Mouse (Mus musculus) limb, embryonic 13.5 days (tissue): Measurements from ENCODE around the gene Megf9. TPM values are rescaled to one million over a fixed set of nuclear protein-coding genes. Genes with fewer than 3 reads are reported as not detected.
A peak's percentile ranks its signal among the peaks of the same experiment; 100 is the strongest.

Experiments
- ATAC-seq: fragments of 200-750 bp; cut with Nextera tagmentation; 2 replicates; pipeline ENCODE4 v1.8.0; 2017; ENCODE audit warnings: low read depth, moderate number of reproducible peaks, moderate TSS enrichment; ENCODE audit not compliant: low FRiP score
- H3K27ac ChIP-seq: fragments of 300-500 bp; sonication (generic); 2 replicates; pipeline ENCODE4 v1.5.1; 2015; ENCODE audit warnings: inconsistent platforms, mild to moderate bottlenecking, moderate library complexity
- H3K27me3 ChIP-seq: fragments of 300-500 bp; sonication (generic); 2 replicates; pipeline ENCODE4 v1.6.1; 2015; ENCODE audit warnings: mild to moderate bottlenecking, inconsistent platforms
- H3K36me3 ChIP-seq: fragments of 300-500 bp; sonication (generic); 2 replicates; pipeline ENCODE4 v1.6.1; 2015; ENCODE audit warnings: inconsistent platforms, mild to moderate bottlenecking, moderate library complexity
- H3K4me1 ChIP-seq: fragments of 300-500 bp; sonication (generic); 2 replicates; pipeline ENCODE4 v1.6.1; 2015; ENCODE audit warnings: inconsistent platforms
- H3K4me2 ChIP-seq: fragments of 300-500 bp; sonication (generic); replicated peaks from 2 replicates; pipeline ENCODE4 v1.6.1; 2015; ENCODE audit warnings: inconsistent platforms, mild to moderate bottlenecking, moderate library complexity
- H3K4me3 ChIP-seq: fragments of 300-500 bp; sonication (generic); 2 replicates; pipeline ENCODE4 v1.5.1; 2015; ENCODE audit warnings: moderate library complexity, mild to moderate bottlenecking, inconsistent platforms
- H3K9ac ChIP-seq: fragments of 300-500 bp; sonication (generic); 2 replicates; pipeline ENCODE4 v1.6.1; 2015; ENCODE audit warnings: mild to moderate bottlenecking, inconsistent platforms
- H3K9me3 ChIP-seq: fragments of 300-500 bp; sonication (generic); 2 replicates; pipeline ENCODE4 v1.6.1; 2016; ENCODE audit warnings: inconsistent platforms
- WGBS: fragments of 180-500 bp; shearing (Covaris S2); methylation state at CpG from one replicate; pipeline ENCODE4 v1.1.7; 2015; 5-methylcytosine and 5-hydroxymethylcytosine counted together
- polyA plus RNA-seq: library from polyadenylated mRNA; unstranded; fragments of >200 nt; fragmentation: Nextera tagmentation; extraction: Ambion mirVana; gene quantifications from 2 replicates; pipeline ENCODE4 v1.2.1, GENCODE M21; 2015

Megf9 gene
- polyA plus RNA-seq, 1 experiment from 2014 or later = 11.8 TPM

- Histone ChIP-seq H3K36me3 (no peaks in the 10 kb centered on the region), H3K27ac (no peak overlapping the region), H3K4me3 (no peak overlapping the region), H3K27me3 (no peaks in the 10 kb centered on the region), H3K4me1 (no peaks in the 10 kb centered on the region), H3K9ac (no peak overlapping the region), H3K4me2 (no peak overlapping the region), H3K9me3 (no peaks in the 10 kb centered on the region)
- no peak for ATAC-seq
- 78% methylated on average over 2 of the region's 2 CpGs for WGBS
Measured at GRCm38 (mm10) chr4:70471398-70471797, 63.4 kb downstream of the Megf9 start.

GRCm38 (mm10) chr4:70465921-70466689 is 68.7 kb downstream of the Megf9 start:
- H3K4me2 ChIP-seq = no peak overlapping the region
- no peaks in the 10 kb centered on the region for H3K36me3 ChIP-seq
- no peaks in the 10 kb centered on the region for H3K27me3 ChIP-seq
- H3K9ac ChIP-seq = no peak overlapping the region
- WGBS = 90% methylated on average over 1 of the region's 1 CpGs
- no peaks in the 10 kb centered on the region for H3K4me1 ChIP-seq
- H3K27ac ChIP-seq = no peak overlapping the region
- H3K9me3 ChIP-seq = no peaks in the 10 kb centered on the region
- no peak for ATAC-seq
- H3K4me3 ChIP-seq = no peak overlapping the region

DNA sequence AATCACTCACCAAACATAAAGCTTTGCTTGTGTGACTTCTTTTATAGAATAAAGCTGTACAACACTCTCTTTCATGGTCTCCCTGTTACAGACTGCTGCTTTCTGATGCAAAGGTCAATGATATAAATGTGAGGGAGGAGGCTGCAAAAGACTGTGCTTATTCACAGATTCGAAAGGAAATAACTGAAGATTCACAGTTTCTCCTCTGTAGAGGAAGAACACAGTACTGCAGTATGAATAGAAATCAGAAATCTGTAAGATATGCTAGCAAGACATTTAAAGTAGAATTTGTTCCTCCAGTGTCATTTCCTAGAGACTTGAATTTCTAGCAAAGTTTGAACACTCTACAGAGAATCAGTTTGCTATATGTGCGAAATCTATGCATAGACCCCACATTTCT is 71.5 kb downstream of the Megf9 start:
- no peak overlapping the region for H3K4me3 ChIP-seq
- H3K4me1 ChIP-seq = no peaks in the 10 kb centered on the region
- H3K9me3 ChIP-seq = no peaks in the 10 kb centered on the region
- H3K36me3 ChIP-seq = no peaks in the 10 kb centered on the region
- H3K9ac ChIP-seq = no peak overlapping the region
- no peak overlapping the region for H3K27ac ChIP-seq
- ATAC-seq = no peak
- no peak overlapping the region for H3K4me2 ChIP-seq
- H3K27me3 ChIP-seq = no peaks in the 10 kb centered on the region
- 85% methylated on average over 2 of the region's 2 CpGs for WGBS

GRCm38 (mm10) chr4:70461416-70461815 is 73.4 kb downstream of the Megf9 start:
- no peak overlapping the region for H3K9ac ChIP-seq
- H3K9me3 ChIP-seq = no peaks in the 10 kb centered on the region
- no peak overlapping the region for H3K27ac ChIP-seq
- H3K27me3 ChIP-seq = no peaks in the 10 kb centered on the region
- no peaks in the 10 kb centered on the region for H3K4me1 ChIP-seq
- no peak for ATAC-seq
- no peak overlapping the region for H3K4me2 ChIP-seq
- no peaks in the 10 kb centered on the region for H3K36me3 ChIP-seq
- no peak overlapping the region for H3K4me3 ChIP-seq

GRCm38 (mm10) chr4:70452161-70452560 is 82.6 kb downstream of the Megf9 start:
- Histone ChIP-seq H3K4me3 (no peak overlapping the region), H3K36me3 (peaks cover 8% of the 10 kb centered on the region; the same call in 1 of the 2 replicates), H3K27ac (no peak overlapping the region), H3K9me3 (no peaks in the 10 kb centered on the region), H3K27me3 (no peaks in the 10 kb centered on the region), H3K4me2 (no peak overlapping the region), H3K4me1 (no peaks in the 10 kb centered on the region), H3K9ac (no peak overlapping the region)
- ATAC-seq = no peak
- WGBS = 94% methylated on average over 3 of the region's 3 CpGs

DNA sequence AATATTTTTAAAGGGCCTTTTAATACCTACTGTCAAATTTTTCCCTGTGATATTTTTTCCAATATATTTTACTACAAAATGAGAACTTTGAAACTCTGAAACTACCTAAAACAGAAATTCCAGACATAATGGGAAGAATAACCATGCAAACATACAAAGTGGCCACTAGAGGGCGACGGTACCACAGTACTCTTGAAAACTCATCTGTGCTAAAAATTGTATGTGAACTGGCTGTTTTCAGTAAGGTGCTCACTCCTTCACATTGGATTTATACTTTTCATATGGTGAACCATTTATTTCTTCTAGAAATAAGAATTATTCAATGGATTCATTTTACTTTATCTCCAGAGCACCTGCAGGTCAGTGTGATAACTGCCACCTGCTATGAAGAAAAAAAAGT is 83.0 kb downstream of the Megf9 start:
- Histone ChIP-seq H3K36me3 (peaks cover 8% of the 10 kb centered on the region; the same call in 1 of the 2 replicates), H3K4me1 (no peaks in the 10 kb centered on the region), H3K9ac (no peak overlapping the region), H3K9me3 (no peaks in the 10 kb centered on the region), H3K27me3 (no peaks in the 10 kb centered on the region), H3K4me3 (no peak overlapping the region), H3K4me2 (no peak overlapping the region), H3K27ac (no peak overlapping the region)
- WGBS = under 1% methylated on average over 2 of the region's 2 CpGs
- no peak for ATAC-seq

GRCm38 (mm10) chr4:70449668-70450067 is 85.1 kb downstream of the Megf9 start:
- Histone ChIP-seq H3K9me3 (no peaks in the 10 kb centered on the region), H3K27me3 (no peaks in the 10 kb centered on the region), H3K4me1 (no peaks in the 10 kb centered on the region), H3K4me3 (no peak overlapping the region), H3K36me3 (peaks cover under 1% of the 10 kb centered on the region; the same call in 1 of the 2 replicates), H3K27ac (no peak overlapping the region), H3K9ac (no peak overlapping the region), H3K4me2 (no peak overlapping the region)
- ATAC-seq = no peak
- WGBS = 83% methylated on average over 1 of the region's 1 CpGs

- Histone ChIP-seq H3K4me1 (no peaks in the 10 kb centered on the region), H3K27ac (no peak overlapping the region), H3K9me3 (no peaks in the 10 kb centered on the region), H3K36me3 (no peaks in the 10 kb centered on the region), H3K9ac (no peak overlapping the region), H3K27me3 (no peaks in the 10 kb centered on the region), H3K4me3 (no peak overlapping the region), H3K4me2 (no peak overlapping the region)
- 75% methylated on average over 3 of the region's 3 CpGs for WGBS
- ATAC-seq = no peak
Measured at GRCm38 (mm10) chr4:70446774-70447173, 88.0 kb downstream of the Megf9 start.

DNA sequence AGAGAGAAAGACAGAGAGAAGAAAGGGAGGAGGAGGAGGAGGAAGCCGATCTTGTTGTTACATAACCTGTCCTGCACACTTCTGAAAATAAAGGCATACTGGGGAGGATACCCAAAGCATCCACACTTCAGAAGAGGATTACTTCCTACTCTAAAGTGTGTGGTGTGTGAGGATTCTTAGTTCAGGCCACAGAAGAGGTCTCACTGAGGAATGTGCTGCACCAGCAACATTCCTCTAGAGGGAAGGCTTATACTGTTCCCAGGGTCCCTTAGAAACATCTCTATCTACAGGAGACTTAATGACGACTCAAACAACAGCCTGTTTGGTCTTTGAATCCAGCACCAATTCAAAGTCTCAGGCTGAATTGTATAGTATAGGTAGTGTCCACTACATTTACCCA is 114.6 kb downstream of the Megf9 start:
- H3K9me3 ChIP-seq = no peaks in the 10 kb centered on the region
- H3K27me3 ChIP-seq = no peaks in the 10 kb centered on the region
- no peak overlapping the region for H3K4me3 ChIP-seq
- no peak overlapping the region for H3K4me2 ChIP-seq
- no peak overlapping the region for H3K27ac ChIP-seq
- no peak overlapping the region for H3K9ac ChIP-seq
- ATAC-seq = no peak
- no peaks in the 10 kb centered on the region for H3K4me1 ChIP-seq
- WGBS = 73% methylated on average over 2 of the region's 2 CpGs
- H3K36me3 ChIP-seq = no peaks in the 10 kb centered on the region

DNA sequence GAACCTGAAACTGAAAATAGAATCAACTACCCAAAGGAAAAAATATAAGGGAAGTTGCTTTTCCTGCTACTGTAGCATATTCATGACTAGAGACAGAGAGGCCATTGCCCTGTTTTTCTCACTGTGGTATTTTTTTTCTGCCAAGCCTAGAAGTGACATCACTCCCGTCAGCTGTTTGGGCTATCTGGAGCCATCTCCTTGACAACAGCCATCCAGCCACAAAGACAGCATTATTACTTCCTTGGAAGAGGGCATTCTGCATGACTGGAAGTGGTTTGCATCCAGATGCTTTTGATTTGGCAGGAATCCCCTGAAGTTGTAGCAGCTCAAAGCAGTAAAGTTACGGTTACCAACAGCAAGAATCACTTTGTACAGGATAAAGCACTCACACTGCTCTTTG is 122.7 kb downstream of the Megf9 start:
- no peaks in the 10 kb centered on the region for H3K27me3 ChIP-seq
- no peak for ATAC-seq
- H3K27ac ChIP-seq = no peak overlapping the region
- no peaks in the 10 kb centered on the region for H3K9me3 ChIP-seq
- H3K4me2 ChIP-seq = no peak overlapping the region
- H3K9ac ChIP-seq = no peak overlapping the region
- no peak overlapping the region for H3K4me3 ChIP-seq
- peaks cover 37% of the 10 kb centered on the region for H3K4me1 ChIP-seq
- 25% methylated on average over 2 of the region's 2 CpGs for WGBS
- H3K36me3 ChIP-seq = no peaks in the 10 kb centered on the region

DNA sequence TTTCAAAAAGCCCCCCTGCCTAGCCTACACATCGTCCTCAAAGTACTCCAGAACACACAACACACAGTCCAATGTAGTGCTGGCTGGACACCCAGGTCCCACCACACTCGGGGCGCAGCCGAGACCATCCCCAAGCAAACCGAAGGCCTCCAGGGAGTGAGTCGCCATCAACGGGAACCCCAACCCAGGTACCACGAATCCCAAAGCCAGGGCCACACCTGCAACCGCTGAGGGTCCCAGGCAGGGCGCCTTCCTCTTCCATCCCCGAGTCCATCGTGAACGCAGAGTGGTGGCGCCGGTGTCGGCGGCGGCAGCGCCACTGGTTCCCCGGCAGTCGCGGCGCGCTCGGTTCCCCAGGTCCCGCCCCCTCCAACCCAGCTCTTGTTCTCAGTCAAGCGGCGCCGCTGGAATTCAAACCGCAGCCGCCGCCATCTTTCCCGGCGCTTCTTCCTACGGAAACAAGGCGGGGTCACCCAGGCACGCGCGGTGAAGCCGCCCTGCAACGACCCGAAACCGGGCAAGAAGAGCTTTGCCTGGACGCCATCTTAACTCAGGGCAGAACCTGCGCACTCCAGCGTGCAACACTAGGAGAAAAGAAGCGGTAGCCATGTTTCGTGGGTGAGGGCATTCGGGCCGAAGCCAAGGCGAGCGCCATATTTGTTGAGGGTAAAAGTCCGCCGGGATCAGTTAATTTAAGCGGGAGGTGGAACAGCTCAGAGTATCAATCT is 124.6 kb downstream of the Megf9 start, which contains the start of gene Cdk5rap2:
Cdk5rap2 (minus strand) TSS at position 450 of the 728 bp plus-strand sequence.
- Histone ChIP-seq H3K27ac (peak within 1 kb of the TSS; percentile 77), H3K36me3 (peaks cover 2% of the 10 kb centered on the region), H3K4me1 (peaks cover 48% of the 10 kb centered on the region), H3K4me3 (peak within 1 kb of the TSS; percentile 85), H3K27me3 (no peaks in the 10 kb centered on the region), H3K4me2 (peak within 1 kb of the TSS; percentile 75), H3K9me3 (no peaks in the 10 kb centered on the region), H3K9ac (peak within 1 kb of the TSS; percentile 87)
- under 1% methylated on average over 54 of the region's 55 CpGs for WGBS
- ATAC-seq = peak; percentile 98

DNA sequence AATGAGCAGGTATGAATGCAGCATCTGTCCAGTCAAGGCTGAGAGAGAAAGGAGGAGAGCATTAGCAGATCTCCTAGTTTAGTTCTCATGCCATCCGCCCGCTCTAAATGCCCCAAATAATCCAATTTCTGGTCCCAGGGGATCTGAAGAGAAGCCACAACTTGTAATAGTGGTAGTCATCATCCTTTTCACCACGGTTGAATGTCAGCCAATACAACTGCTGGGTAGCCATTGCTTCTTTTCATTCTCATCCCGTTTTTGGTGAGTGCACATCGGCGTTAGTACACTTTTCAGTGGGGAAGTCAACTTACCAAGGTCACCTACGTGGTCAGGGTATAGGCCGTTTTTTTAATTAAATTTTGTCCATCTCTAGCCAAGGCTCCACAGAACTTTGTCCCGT is 125.3 kb downstream of the Megf9 start:
- no peak overlapping the region for H3K27ac ChIP-seq
- peak overlapping the region; percentile 87 for H3K9ac ChIP-seq
- H3K36me3 ChIP-seq = peaks cover 5% of the 10 kb centered on the region
- H3K4me3 ChIP-seq = peak overlapping the region; percentile 85
- no peak for ATAC-seq
- H3K9me3 ChIP-seq = no peaks in the 10 kb centered on the region
- peak overlapping the region; percentile 75 for H3K4me2 ChIP-seq
- 26% methylated on average over 9 of the region's 9 CpGs for WGBS
- H3K4me1 ChIP-seq = peaks cover 51% of the 10 kb centered on the region
- H3K27me3 ChIP-seq = no peaks in the 10 kb centered on the region
